Mouse (Mus musculus) thymus, postnatal 14 days (tissue): ENCODE measurements at regions not wholly inside any gene's neighbourhood (a gene's known extent, or its start where the extent isn't known, plus 50 kb on each side); places are given as distances from the start of the nearest gene placed in this dataset.

ENCODE experiments used
- DNase-seq: peaks from one replicate; pipeline ENCODE4 v3.0.0; 2021

DNA sequence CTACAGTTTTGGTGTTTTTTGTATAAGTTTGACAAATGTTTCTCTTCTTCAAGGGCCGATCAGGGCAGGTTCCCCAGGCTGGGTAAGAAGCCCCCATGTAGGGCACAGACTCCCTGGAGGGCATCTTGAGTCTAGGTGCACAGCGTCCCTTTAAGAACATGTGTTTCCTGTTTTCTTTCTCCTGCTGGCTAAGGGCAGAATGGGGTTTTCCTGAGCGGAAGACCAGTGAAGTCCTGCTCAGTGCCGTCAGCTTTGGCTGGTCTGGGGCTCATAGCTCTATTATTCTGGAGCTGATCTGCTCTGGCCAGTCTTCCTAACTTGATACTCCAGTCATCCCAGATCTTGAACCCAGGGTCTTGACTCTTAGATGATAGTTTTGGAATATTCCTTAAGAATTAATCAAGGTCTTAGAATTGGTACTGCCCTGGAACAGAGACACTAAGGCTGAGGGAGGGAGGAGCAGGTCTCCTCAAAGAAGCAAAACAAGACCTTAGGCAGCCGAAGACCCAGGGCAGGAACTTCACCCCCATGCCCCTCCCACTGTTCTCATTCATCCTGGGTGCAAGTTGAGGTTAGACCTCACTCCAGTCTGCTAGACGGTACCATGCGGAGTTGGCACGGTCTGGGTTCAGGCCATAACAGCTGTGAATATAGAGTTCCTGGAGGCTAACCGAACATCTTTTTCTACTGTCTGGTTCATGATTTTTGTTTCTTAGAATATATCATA lies 70.8 kb upstream of the Haao start:
- peak; percentile 38 for DNase-seq

DNA sequence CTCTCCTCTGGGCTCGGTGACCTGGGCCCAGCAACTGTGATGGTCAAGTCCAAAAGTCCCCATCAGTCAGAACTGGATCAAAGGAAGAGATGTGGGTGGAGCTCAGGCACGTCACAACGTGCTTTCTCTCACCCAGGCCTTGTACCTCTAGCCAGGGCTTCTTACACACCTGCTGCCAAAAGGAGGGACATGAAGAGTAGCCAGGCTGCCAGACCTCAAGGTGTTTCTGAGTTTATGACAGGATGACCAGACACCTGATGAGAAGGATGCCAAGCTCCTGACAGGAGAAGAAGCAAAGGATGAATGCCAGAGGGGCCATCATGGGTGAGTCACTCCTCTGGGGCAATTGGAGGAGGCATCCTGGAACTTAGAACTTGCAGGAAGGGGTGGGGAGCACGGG lies 70.0 kb upstream of the Haao start:
- DNase-seq = peak; percentile 19

DNA sequence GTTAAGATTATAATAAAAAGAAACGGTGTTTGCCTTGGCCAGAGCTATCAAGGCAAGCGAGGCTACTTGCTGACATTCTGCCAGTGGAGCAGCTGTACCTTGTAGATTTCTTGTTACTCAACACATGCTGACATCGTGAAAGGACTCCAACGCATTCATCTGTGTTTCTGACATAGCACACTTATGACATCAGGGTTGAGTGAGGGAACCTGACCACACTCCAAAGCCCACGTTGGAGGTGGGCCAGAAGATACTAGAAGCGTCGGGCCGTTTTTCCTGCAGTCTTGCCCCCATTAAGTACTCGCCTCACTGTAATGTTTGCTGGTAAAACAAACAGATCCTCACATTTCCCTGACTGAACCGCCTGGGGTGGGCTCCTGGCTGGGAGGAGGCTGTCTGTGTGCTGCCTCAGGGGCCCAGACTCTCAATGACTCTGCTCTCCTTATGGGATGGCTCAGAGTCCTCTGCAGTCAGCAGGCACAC lies 69.0 kb upstream of the Haao start:
- DNase-seq = no peak

DNA sequence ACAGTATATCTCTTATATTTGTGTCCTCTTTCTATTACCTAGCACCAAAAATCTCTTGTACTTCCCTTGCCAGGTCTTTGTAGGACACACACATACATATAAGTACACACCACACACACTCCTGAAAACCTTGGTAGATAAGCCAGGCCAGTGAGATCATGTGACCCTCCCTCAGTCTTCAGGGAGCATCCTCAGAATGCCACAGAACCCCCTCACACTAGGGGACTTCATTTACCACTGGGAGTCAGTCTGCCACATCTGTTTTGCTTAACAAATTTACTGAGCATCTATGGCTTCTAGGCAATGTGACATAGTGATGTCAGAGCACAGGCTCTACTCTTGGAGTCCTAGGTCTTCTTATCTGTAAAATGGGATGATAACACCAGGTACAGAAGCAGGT lies 67.3 kb upstream of the Haao start:
- DNase-seq = no peak

DNA sequence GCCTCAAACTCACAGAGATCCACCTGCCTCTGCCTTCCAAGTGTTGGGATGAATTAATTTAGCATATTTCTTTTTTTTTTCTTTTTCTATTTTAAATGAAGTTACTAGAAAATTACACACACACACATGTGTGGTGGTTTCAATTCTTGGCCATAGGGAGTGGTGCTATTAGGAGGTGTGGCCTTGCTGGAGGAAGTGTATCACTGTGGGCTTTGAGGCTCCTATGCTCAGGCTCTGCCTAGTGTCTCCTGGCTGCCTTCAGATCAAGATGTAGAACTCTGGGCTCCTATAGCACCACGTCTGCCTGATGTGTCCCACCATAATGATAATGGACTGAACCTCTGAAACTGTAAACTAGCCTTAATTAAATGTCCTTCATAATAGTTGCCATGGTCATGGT lies 66.8 kb upstream of the Haao start:
- DNase-seq = no peak

DNA sequence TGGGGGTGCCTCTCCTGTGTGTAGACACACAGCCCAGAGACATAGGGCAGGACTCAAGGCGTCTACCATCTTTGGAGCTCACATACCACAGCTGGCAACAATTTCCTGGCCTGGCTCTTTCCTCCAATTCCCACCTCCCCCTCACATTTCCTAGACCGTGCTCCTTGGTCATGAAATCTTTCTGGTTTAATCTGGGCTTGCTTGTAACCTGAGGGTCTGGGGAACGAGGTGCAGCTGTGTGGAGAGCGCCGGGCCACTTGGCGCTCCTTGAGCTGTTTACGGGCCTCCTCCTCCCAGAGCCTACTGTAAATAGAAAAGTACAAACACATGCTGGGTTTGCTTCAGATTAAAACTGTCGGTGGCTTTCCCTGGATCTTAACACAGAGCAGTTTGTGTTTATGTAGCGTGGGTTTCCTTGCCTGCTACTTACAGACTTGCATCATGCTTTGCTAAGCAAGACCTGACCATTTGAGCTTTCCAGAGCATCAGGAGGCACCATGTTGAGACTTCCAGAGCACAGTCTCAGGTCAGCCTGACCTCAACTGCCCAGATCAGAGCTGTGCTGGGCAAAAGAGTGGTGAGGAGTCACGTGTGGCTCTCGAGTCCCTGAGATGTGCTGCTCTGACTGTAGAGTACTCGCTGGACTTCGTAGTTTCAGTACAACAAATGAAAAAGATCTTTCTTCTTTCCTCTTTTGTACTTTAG lies 66.1 kb upstream of the Haao start:
- no peak for DNase-seq

DNA sequence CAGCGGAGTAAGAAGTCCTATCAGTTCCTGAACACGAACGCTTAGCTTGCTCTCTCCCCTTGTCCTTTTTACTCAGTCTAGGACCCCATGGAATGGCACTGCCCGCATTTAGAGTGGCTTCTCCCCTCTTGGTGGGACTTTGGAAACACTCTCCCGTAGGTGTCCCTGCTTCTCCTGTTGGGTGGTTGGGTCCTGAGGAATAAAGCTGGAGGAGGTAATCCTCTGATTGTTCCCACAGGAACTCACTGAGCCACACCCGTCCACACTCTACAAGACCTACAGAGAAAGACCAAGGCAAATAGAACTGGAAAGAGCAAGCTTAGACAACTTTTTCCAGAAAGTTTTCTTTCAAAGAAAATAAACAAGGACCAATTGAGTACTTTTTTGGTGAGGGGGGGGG lies 64.7 kb upstream of the Haao start:
- no peak for DNase-seq

DNA sequence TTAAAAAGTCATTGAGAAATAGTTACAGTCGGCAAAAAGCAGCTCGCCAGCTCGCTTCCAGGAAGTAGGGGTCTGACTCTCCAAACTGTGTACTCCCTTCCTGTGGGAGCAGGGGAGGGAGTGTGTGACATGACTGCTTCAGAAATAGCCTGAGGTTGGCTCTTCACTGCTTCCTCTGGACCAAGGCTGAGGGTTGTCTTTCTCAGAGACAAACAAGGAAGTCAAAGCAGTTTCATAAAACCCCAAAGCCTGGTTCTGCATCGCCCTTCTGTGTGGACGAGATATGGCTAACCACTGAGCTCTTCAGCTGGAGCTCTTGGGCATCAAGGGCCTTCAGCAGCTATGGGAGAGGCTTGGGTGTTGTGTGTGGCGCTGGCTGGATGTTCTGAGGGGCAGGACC lies 61.0 kb upstream of the Haao start:
- no peak for DNase-seq

DNA sequence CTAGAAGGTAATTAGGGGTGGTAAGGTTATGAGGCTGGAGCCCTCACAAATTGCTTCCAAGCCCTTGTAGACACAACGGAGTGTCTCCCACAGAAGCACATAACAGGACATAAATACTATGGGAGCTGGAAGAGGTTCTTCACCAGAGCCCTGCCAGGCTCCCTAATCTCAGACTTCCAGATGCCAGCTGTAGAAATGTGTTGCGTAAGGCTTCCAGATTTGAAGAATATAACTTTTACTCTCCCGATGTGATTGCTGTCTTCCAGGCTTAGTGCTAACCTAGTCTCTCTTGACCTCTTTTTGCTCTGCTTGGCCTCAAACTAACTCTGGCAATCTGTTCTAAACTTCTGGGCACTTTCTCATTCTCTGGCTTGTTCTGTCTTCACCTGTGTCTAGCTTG lies 59.8 kb upstream of the Haao start:
- DNase-seq = no peak

DNA sequence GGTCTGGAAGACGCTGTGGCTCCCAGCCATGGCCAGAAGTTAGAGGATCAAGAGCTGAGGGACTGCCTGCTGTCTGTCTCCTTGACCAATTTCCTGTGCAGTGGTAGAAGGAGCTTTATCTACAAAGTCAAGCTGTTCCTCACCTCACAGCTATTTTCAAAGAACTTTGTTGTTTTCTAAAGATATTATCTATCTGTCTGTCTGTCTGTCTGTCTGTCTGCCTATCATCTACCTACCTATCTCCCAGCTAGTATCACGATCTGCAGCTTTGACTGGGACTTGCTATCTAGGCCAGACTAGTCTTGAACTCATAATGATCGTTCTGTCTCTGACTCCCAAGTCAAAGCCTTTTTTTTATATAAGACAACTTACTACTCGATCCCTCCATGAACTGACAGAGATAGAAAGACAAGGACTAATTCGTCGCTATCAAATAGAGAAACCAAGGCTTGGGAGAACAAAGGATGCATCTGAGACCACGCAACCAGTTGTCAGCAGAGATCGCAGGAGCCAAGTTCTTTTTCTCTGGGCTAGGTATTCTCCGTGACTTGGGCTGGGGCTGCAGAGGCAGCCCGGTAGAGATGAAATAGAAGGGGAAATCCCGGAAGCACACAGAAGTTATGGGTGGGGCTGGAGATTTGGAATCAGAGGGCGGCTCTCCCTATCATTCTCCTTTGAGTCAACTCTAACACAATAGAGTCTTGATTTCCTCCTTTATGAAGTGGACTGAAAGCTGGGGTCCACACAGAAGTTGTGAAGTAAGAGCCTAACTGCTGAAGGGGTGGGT lies 59.2 kb upstream of the Haao start:
- DNase-seq = no peak

DNA sequence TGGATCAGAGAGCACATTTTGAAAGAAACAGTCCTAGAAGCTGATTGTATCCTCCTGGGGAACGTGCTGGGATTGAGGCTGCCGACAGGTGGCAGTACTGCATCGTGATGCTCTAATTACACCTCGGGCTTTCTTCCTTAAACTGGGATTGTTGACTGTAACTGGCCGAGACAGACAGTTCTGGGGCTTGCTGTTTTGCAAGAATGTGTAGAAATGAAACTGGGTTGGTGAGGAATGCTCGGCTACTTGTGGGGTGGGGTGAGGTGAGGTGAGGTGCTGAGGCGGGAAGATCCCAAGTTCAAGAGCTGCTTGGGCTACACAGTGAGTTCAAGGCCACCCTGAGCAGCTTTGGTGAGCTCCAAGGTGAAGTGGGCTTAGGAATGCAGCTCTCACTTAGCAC lies 55.7 kb upstream of the Haao start:
- DNase-seq = peak; percentile 71

DNA sequence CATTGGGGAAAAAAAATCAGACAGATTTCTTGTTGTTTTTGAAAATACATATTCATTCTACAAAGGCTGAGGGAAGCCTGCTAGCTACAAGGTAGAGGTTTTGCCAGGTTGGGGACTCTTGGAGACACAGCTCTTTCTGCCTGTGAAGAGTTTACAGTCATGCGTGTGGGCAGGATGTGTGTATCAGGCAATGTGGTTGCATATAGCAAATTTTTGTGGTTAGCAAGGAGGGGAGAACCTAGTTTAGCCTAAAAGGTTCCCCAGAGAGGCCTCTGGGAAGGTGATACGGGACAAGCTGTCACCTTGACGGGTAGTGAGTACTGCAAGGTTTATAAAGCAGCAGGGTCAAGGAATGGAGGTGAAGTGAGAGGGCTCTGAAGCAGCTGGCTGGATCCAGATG lies 54.8 kb upstream of the Haao start:
- peak; percentile 40 for DNase-seq

DNA sequence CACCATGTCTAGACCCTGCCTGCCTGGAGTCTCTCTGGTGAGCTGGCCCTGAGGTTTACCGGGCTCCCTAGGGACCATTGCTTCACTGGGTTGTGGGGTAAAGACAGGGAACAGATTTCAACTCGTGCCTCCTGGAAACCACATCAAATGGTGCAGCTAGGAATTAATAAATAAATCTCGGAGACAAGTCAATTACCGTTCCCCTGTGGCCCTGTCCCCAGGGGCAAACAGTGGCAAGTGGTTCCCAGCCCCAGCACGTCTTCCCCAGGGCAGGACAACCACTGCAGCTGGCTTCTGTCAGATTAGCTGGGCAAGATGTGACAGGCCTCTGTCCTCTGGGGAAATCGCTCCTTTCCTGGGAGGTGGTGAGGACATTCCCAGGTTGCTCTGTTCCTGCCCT lies 54.3 kb upstream of the Haao start:
- no peak for DNase-seq

DNA sequence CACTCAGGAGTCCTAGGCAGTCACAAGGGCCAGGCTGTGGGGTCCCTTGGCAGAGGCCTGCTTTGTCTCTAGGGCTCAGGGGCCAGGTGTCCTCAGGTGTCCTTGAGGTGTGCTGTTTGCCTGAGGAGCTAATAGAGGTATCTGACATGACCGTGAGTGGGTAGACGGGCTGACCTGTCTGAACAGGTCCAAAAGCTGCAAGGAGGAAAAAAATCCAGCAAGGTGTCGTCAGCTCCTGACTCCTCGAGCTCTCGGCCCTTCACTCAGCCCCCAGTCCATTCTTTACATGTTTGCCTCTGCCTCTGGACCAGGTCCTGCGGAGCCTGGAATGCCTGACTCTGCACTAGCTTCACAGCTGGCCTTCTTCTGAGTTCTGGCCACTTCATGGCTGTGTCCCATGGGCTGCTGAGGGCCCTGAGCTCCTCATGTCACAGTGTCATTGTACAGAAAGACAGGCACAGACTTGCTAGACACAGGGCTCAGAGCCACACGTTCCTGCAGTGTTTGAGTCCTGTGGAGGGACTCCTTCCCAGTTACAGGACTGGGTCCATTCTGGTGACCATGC lies 51.9 kb upstream of the Haao start:
- no peak for DNase-seq

DNA sequence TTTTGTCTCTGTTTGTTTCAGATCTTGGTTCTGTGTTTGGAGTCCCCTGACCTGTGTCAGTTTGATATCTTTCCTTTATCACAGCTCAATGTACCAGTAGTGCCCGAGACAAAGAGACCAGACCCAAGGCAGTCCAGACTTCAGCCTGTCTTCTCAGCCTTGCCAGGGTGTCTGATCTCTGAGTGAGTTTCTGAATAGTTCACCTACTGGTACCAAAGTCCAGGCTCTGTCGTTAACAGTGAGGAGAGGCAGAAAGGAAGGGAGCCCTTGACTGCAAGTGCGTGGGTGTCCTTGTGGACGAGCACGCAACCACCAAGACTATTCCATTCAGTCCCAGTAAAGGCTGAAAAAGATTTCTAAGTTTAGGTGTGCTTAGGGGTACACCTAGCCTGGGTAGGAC lies 50.8 kb upstream of the Haao start:
- DNase-seq = no peak
